Mouse (Mus musculus) CH12.LX (cell line): ENCODE data around the gene Kif5c. TPM values are rescaled to one million over a fixed set of nuclear protein-coding genes. Genes with fewer than 3 reads are reported as not detected.

Source experiments
- DNase-seq: peaks from one replicate; pipeline ENCODE4 v3.0.0-alpha.2; 2013; ENCODE audit errors: extremely low read depth
- H3K27ac ChIP-seq: 2 replicates; pipeline ENCODE4 v1.5.1; 2012; ENCODE audit warnings: low read depth, mild to moderate bottlenecking, control low read depth, moderate library complexity; ENCODE audit not compliant: insufficient read depth
- H3K27me3 ChIP-seq: replicated peaks from 2 replicates; pipeline ENCODE3; 2012; ENCODE audit warnings: inconsistent platforms
- H3K36me3 ChIP-seq, 2 experiments: replicated peaks in 1 of 2; 2 replicates each; pipeline versions ENCODE3 to v1.6.1; 2012; ENCODE audit warnings: inconsistent platforms in 1 of 2, low read length in 1 of 2, mild to moderate bottlenecking in 1 of 2, mixed read lengths in 1 of 2, moderate library complexity in 1 of 2; ENCODE audit not compliant: control insufficient read depth in 1 of 2, insufficient read depth in 1 of 2
- H3K4me1 ChIP-seq, 2 experiments: 2 replicates each; pipeline ENCODE4 v1.6.1; 2012; ENCODE audit warnings: inconsistent platforms in 1 of 2, moderate library complexity in 1 of 2; ENCODE audit not compliant: insufficient read depth in 2 of 2, control insufficient read depth in 1 of 2
- H3K4me2 ChIP-seq: 2 replicates; pipeline ENCODE4 v1.6.1; 2012; ENCODE audit warnings: low read depth, mild to moderate bottlenecking, control low read depth; ENCODE audit not compliant: poor library complexity, insufficient read depth, severe bottlenecking
- H3K4me3 ChIP-seq, 3 experiments: fragments of 150-350 bp in 1 of 3; sonication (generic) in 1 of 3; replicated peaks in 1 of 3; 2 replicates each; pipeline versions ENCODE3 to v1.5.1; 2011 to 2012; ENCODE audit warnings: low read depth in 2 of 3, low read length in 2 of 3, mild to moderate bottlenecking in 2 of 3, moderate library complexity in 2 of 3, control low read depth in 1 of 3, improper control_type of control experiment in 1 of 3, inconsistent platforms in 1 of 3, mixed read lengths in 1 of 3; ENCODE audit not compliant: poor library complexity in 1 of 3
- H3K79me2 ChIP-seq: replicated peaks from 2 replicates; pipeline ENCODE4 v1.6.1; 2012; ENCODE audit warnings: mild to moderate bottlenecking, moderate library complexity; ENCODE audit not compliant: control insufficient read depth, poor library complexity, insufficient read depth, severe bottlenecking; ENCODE audit errors: extremely low read depth
- H3K9ac ChIP-seq: 2 replicates; pipeline ENCODE4 v1.6.1; 2012; ENCODE audit warnings: low read depth, mild to moderate bottlenecking, control low read depth, moderate library complexity; ENCODE audit not compliant: insufficient read depth
- H3K9me3 ChIP-seq: replicated peaks from 2 replicates; pipeline ENCODE3; 2012; ENCODE audit warnings: low read length, inconsistent platforms, mixed read lengths
- CHD1 ChIP-seq: IDR thresholded peaks from 2 replicates; pipeline ENCODE4 v1.6.1; 2012; ENCODE audit warnings: low read depth, low read length, improper control_type of control experiment, inconsistent platforms
- CHD2 ChIP-seq: IDR thresholded peaks from 2 replicates; pipeline ENCODE4 v1.6.1; 2011; ENCODE audit warnings: low read length, improper control_type of control experiment
- CTCF ChIP-seq, 2 experiments: IDR thresholded peaks in 1 of 2; conservative IDR thresholded peaks in 1 of 2; 2 replicates each; pipeline ENCODE4 v1.5.1; 2011 to 2012; ENCODE audit warnings: low read depth in 2 of 2, low read length in 2 of 2, improper control_type of control experiment in 1 of 2, inconsistent platforms in 1 of 2, mild to moderate bottlenecking in 1 of 2, moderate library complexity in 1 of 2
- E2F4 ChIP-seq: IDR thresholded peaks from 2 replicates; pipeline ENCODE4 v1.6.1; 2011; ENCODE audit warnings: low read depth, low read length, improper control_type of control experiment; ENCODE audit not compliant: insufficient replicate concordance
- ELF1 ChIP-seq: IDR thresholded peaks from 2 replicates; pipeline ENCODE4 v1.6.1; 2014; ENCODE audit warnings: low read depth, mild to moderate bottlenecking, inconsistent platforms, low read length, improper control_type of control experiment
- GABPA ChIP-seq: IDR thresholded peaks from 2 replicates; pipeline ENCODE4 v1.6.1; 2012; ENCODE audit warnings: low read depth, low read length, improper control_type of control experiment, inconsistent platforms; ENCODE audit not compliant: insufficient replicate concordance
- KAT2A ChIP-seq: IDR thresholded peaks from 2 replicates; pipeline ENCODE4 v1.6.1; 2012; ENCODE audit warnings: low read length, improper control_type of control experiment, inconsistent platforms; ENCODE audit not compliant: insufficient replicate concordance
- MAX ChIP-seq: IDR thresholded peaks from 2 replicates; pipeline ENCODE4 v1.6.1; 2011; ENCODE audit warnings: low read length, improper control_type of control experiment
- NELFE ChIP-seq: IDR thresholded peaks from 2 replicates; pipeline ENCODE4 v1.6.1; 2011; ENCODE audit warnings: low read depth, low read length, improper control_type of control experiment
- POLR2AphosphoS2 ChIP-seq: IDR thresholded peaks from 2 replicates; pipeline ENCODE4 v1.6.1; 2011; ENCODE audit warnings: low read depth, low read length, improper control_type of control experiment
- SMC3 ChIP-seq: IDR thresholded peaks from 2 replicates; pipeline ENCODE4 v1.6.1; 2011; ENCODE audit warnings: low read depth, low read length, improper control_type of control experiment
- UBTF ChIP-seq: IDR thresholded peaks from 2 replicates; pipeline ENCODE4 v1.6.1; 2012; ENCODE audit warnings: low read depth, mild to moderate bottlenecking, inconsistent platforms, low read length, improper control_type of control experiment, moderate library complexity
- USF1 ChIP-seq: IDR thresholded peaks from 2 replicates; pipeline ENCODE4 v1.6.1; 2014; ENCODE audit warnings: low read depth, mild to moderate bottlenecking, inconsistent platforms, low read length, improper control_type of control experiment
- dilution Hi-C: fragments of 300-500 bp; cut with MboI; formaldehyde crosslinking; loops from 2 replicates; pipeline ENCODE4 v1.14.3; 2020; ENCODE audit warnings: low sequenced_read_pairs; ENCODE audit not compliant: extremely low pct_unique_long_range_greater_than_20kb, extremely low pct_ligation_motif_present
- in situ Hi-C: fragments of 300-500 bp; cut with MboI; formaldehyde crosslinking; loops from 3 replicates; pipeline ENCODE4 v1.14.3; 2019; ENCODE audit warnings: low sequenced_read_pairs, low pct_ligation_motif_present, low pct_unique_long_range_greater_than_20kb, mixed read lengths
- polyA plus RNA-seq: library from polyadenylated mRNA; unstranded; fragments of >175 nt; gene quantifications from 2 replicates; pipeline ENCODE4 v1.2.1, GENCODE M21; 2012; ENCODE audit warnings: low read depth; ENCODE audit not compliant: insufficient read length
- total RNA-seq, 2 experiments: library from RNA; depleted of rRNA; stranded (reverse); fragments of 300-350 nt in 1 of 2; fragments of >200 nt in 1 of 2; gene quantifications; 2 replicates each; pipeline ENCODE4 v1.2.3; 2012 to 2014

Kif5c gene
- total and polyA plus RNA-seq, 3 experiments: 3.0 to 3.5 (median 3.1) TPM

DNA sequence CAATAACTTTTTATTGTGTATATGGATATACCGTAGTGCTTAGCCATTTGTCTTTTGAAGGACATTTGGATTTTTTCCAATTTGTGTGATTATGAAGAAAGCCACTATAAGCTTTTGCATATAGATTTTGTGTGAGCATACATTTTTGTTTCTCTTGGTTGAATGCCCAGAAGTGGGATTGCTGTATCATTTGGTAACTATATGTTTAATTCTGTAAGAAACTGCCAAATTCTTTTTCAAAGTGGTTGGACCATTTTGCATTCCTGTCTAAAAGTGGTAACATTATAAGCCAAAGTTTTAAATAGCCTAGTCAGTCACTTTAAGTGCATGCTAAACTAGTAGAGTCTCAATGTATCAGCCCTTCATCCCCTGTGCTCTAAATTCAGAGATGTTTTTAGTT is 6.5 kb downstream of the Kif5c start:
- no peaks in the 10 kb centered on the region for H3K79me2 ChIP-seq
- no peak overlapping the region for H3K4me2 ChIP-seq
- peaks cover 0 to 4% of the 10 kb centered on the region in 2 experiments; a peak in 1 of 4 replicates for H3K4me1 ChIP-seq
- in situ Hi-C loops: no loop called here
- H3K27me3 ChIP-seq: no peaks in the 10 kb centered on the region
- no peak for DNase-seq
- no peak overlapping the region for H3K4me3 ChIP-seq
- no peaks in the 10 kb centered on the region for H3K36me3 ChIP-seq
- H3K9me3 ChIP-seq: no peaks in the 10 kb centered on the region
- H3K9ac ChIP-seq: no peak overlapping the region
- H3K27ac ChIP-seq: no peak overlapping the region
- TF ChIP-seq MAX: no peak
- no peak for TF ChIP-seq UBTF
- TF ChIP-seq ELF1: no peak
- dilution Hi-C loops: no loop called here

DNA sequence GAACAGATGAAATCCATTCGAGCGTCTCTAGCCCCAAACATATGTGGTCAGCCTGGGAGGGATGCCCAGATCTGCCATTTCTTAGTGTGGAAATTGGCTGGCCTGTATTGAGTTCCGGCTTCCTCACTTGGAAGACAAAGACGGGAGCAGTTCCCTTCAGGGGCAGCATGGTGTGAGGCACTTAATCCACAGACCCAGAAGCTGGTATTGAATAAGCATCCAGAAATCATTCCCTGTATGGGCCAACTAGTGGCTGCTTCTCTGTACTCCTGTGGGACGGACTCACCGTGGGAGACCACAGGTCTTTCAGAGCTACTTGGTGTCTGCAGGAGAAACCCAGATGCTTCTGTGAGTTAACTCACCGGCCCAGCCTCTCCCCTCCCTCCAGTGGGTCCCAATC is 8.5 kb downstream of the Kif5c start:
- H3K4me2 ChIP-seq: no peak overlapping the region
- no peaks in the 10 kb centered on the region for H3K9me3 ChIP-seq
- no peaks in the 10 kb centered on the region for H3K4me1 ChIP-seq
- no peak overlapping the region for H3K27ac ChIP-seq
- TF ChIP-seq SMC3 (no peak), USF1 (no peak), KAT2A (no peak), CTCF (conservative IDR thresholded peaks at IDR 0.05 in 1 of 2, IDR thresholded peaks at IDR 0.05 in 1 of 2; ENCODE audit: low read depth in 2 of 2, low read length in 2 of 2) (no peak), CHD2 (no peak), GABPA (no peak), CHD1 (no peak), E2F4 (no peak), POLR2AphosphoS2 (no peak), ELF1 (no peak)
- no peak overlapping the region for H3K4me3 ChIP-seq
- in situ Hi-C loops (no loop called here), dilution Hi-C loops (no loop called here)
- no peak overlapping the region for H3K9ac ChIP-seq
- no peaks in the 10 kb centered on the region for H3K27me3 ChIP-seq
- DNase-seq: no peak
- H3K36me3 ChIP-seq: no peaks in the 10 kb centered on the region
- H3K79me2 ChIP-seq: no peaks in the 10 kb centered on the region

GRCm38 (mm10) chr2:49628094-49628705 is 9.1 kb downstream of the Kif5c start:
- H3K27me3 ChIP-seq: no peaks in the 10 kb centered on the region
- H3K27ac ChIP-seq: no peak overlapping the region
- in situ Hi-C loops (no loop called here), dilution Hi-C loops (no loop called here)
- no peaks in the 10 kb centered on the region for H3K79me2 ChIP-seq
- no peak overlapping the region for H3K9ac ChIP-seq
- H3K36me3 ChIP-seq: no peaks in the 10 kb centered on the region
- H3K4me1 ChIP-seq: no peaks in the 10 kb centered on the region
- no peak overlapping the region for H3K4me3 ChIP-seq
- H3K4me2 ChIP-seq: no peak overlapping the region
- TF ChIP-seq NELFE (no peak), UBTF (no peak)
- DNase-seq: no peak
- no peaks in the 10 kb centered on the region for H3K9me3 ChIP-seq
